Mouse (Mus musculus): Measurements from ENCODE around the gene Dnah2.
"Not testable (repeated sequence)": the region's sequence is repeated elsewhere in the genome, so short reads cannot be mapped to it uniquely, and the experiment has no call there.

The Dnah2 gene

GRCm38 (mm10) chr11:69408541-69409377, 140.2 kb downstream of the Dnah2 start:
- no peak for DNase-seq (ENCODE audit: low read depth, low spot score)

GRCm38 (mm10) chr11:69407724-69408004, 141.2 kb downstream of the Dnah2 start:
- no peak for DNase-seq (ENCODE audit: low read depth, low spot score)

- no peak for DNase-seq (ENCODE audit: low read depth, low spot score)
Measured at GRCm38 (mm10) chr11:69406867-69407723, 141.8 kb downstream of the Dnah2 start.

GRCm38 (mm10) chr11:69406282-69406681, 142.6 kb downstream of the Dnah2 start:
- DNase-seq (ENCODE audit: low read depth, low spot score), result no peak

GRCm38 (mm10) chr11:69405397-69406200, 143.3 kb downstream of the Dnah2 start:
- DNase-seq (ENCODE audit: low read depth, low spot score), result no peak

- no peak for DNase-seq (ENCODE audit: low read depth, low spot score)
Measured at GRCm38 (mm10) chr11:69404595-69405396, 144.1 kb downstream of the Dnah2 start.

- DNase-seq (ENCODE audit: low read depth, low spot score), result no peak
Measured at GRCm38 (mm10) chr11:69403691-69404594, 145.0 kb downstream of the Dnah2 start.

GRCm38 (mm10) chr11:69401987-69402386, 146.9 kb downstream of the Dnah2 start:
- DNase-seq (ENCODE audit: low read depth, low spot score), result no peak

GRCm38 (mm10) chr11:69401210-69401637, 147.7 kb downstream of the Dnah2 start:
- no peak for DNase-seq (ENCODE audit: low read depth, low spot score)

- DNase-seq (ENCODE audit: low read depth, low spot score), result no peak
Measured at GRCm38 (mm10) chr11:69400083-69400850, 148.6 kb downstream of the Dnah2 start.

- DNase-seq (ENCODE audit: low read depth, low spot score), result no peak
Measured at GRCm38 (mm10) chr11:69399201-69400082, 149.5 kb downstream of the Dnah2 start.

GRCm38 (mm10) chr11:69398486-69399200, 150.3 kb downstream of the Dnah2 start:
- no peak for DNase-seq (ENCODE audit: low read depth, low spot score)

GRCm38 (mm10) chr11:69398059-69398458, 150.9 kb downstream of the Dnah2 start, which contains the start of gene Tmem88:
Tmem88 (minus strand) TSS chr11:69398234.
- DNase-seq (ENCODE audit: low read depth, low spot score), result no peak

- DNase-seq (ENCODE audit: low read depth, low spot score), result no peak
Measured at GRCm38 (mm10) chr11:69397581-69398057, 151.3 kb downstream of the Dnah2 start.

- no peak for DNase-seq (ENCODE audit: low read depth, low spot score)
Measured at GRCm38 (mm10) chr11:69396772-69397171, 152.1 kb downstream of the Dnah2 start.

GRCm38 (mm10) chr11:69395634-69396373, 153.1 kb downstream of the Dnah2 start:
- peak; percentile 99 for DNase-seq (ENCODE audit: low read depth, low spot score)

GRCm38 (mm10) chr11:69395235-69395633, 153.7 kb downstream of the Dnah2 start, which contains the start of the genes Naa38 and Cyb5d1:
Naa38 (plus strand) TSS chr11:69395487.
Cyb5d1 (minus strand) TSS chr11:69395631.
- DNase-seq (ENCODE audit: low read depth, low spot score), result not testable (repeated sequence)

Measured in brain, embryonic 18.5 days (tissue).